Mouse (Mus musculus): ENCODE measurements around the gene Gm17581.
"Not testable (repeated sequence)": the region's sequence is repeated elsewhere in the genome, so short reads cannot be mapped to it uniquely, and the experiment has no call there.

Gene Gm17581

GRCm38 (mm10) chr2:155735766-155736165, at the start of gene Gm17581:
Gene Gm17581 (minus strand): TSS chr2:155735866.
- DNase-seq: not testable (repeated sequence)

- DNase-seq: no peak
These were observed 48.9 kb upstream of the Gm17581 start for GRCm38 (mm10) chr2:155784534-155784933.

- DNase-seq: no peak
These were observed 43.8 kb upstream of the Gm17581 start for GRCm38 (mm10) chr2:155779506-155779905.

GRCm38 (mm10) chr2:155779066-155779465, 43.4 kb upstream of the Gm17581 start:
- DNase-seq: peak; percentile 25

GRCm38 (mm10) chr2:155778004-155778403, 42.3 kb upstream of the Gm17581 start:
- DNase-seq: no peak

- no peak for DNase-seq
These were observed 42.0 kb upstream of the Gm17581 start for GRCm38 (mm10) chr2:155777688-155777985.

GRCm38 (mm10) chr2:155776824-155777687, 41.4 kb upstream of the Gm17581 start:
- no peak for DNase-seq

GRCm38 (mm10) chr2:155775685-155776263, 40.1 kb upstream of the Gm17581 start:
- DNase-seq: peak; percentile 79

- DNase-seq: peak; percentile 40
These were observed 39.4 kb upstream of the Gm17581 start, which contains the start of gene Mmp24 for GRCm38 (mm10) chr2:155774927-155775684. Gene Mmp24 (plus strand): TSS chr2:155775342.

- DNase-seq: no peak
These were observed 38.7 kb upstream of the Gm17581 start for GRCm38 (mm10) chr2:155774261-155774926.

GRCm38 (mm10) chr2:155773664-155774063, 38.0 kb upstream of the Gm17581 start:
- no peak for DNase-seq

GRCm38 (mm10) chr2:155764679-155765418, 29.2 kb upstream of the Gm17581 start:
- peak; percentile 81 for DNase-seq

- no peak for DNase-seq
These were observed 21.3 kb upstream of the Gm17581 start for GRCm38 (mm10) chr2:155756855-155757566.

- peak; percentile 61 for DNase-seq
These were observed 20.1 kb upstream of the Gm17581 start for GRCm38 (mm10) chr2:155755746-155756145.

- no peak for DNase-seq
These were observed 15.5 kb upstream of the Gm17581 start, which contains the start of gene Procr for GRCm38 (mm10) chr2:155751014-155751786. Gene Procr (plus strand): TSS chr2:155751117.

- no peak for DNase-seq
These were observed 13.7 kb upstream of the Gm17581 start for GRCm38 (mm10) chr2:155749394-155749793.

GRCm38 (mm10) chr2:155745487-155745886, 9.8 kb upstream of the Gm17581 start:
- no peak for DNase-seq

- no peak for DNase-seq
These were observed 7.7 kb upstream of the Gm17581 start for GRCm38 (mm10) chr2:155743351-155743750.

- DNase-seq: no peak
These were observed 7.3 kb upstream of the Gm17581 start for GRCm38 (mm10) chr2:155742931-155743337.

- DNase-seq: no peak
These were observed 6.5 kb upstream of the Gm17581 start for GRCm38 (mm10) chr2:155742211-155742610.

- no peak for DNase-seq
These were observed 2.1 kb upstream of the Gm17581 start for GRCm38 (mm10) chr2:155737803-155738202.

Data from retina, postnatal 1 day (tissue).